Mouse (Mus musculus) stomach, postnatal 0 days (tissue): Measurements from ENCODE around the gene Pih1d2. TPM values are rescaled to one million over a fixed set of nuclear protein-coding genes. Genes with fewer than 3 reads are reported as not detected.
"Not testable (repeated sequence)": the region's sequence is repeated elsewhere in the genome, so short reads cannot be mapped to it uniquely, and the experiment has no call there.

Experiments
- ATAC-seq: fragments of 200-750 bp; cut with Nextera tagmentation; 2 replicates; pipeline ENCODE4 v1.8.0; 2017; ENCODE audit not compliant: low FRiP score, low TSS enrichment
- DNase-seq: peaks from one replicate; pipeline ENCODE4 v3.0.0-alpha.2; 2016; ENCODE audit warnings: low spot score
- H3K27ac ChIP-seq: fragments of 300-500 bp; sonication (generic); replicated peaks from 2 replicates; pipeline ENCODE4 v1.5.1; 2014; ENCODE audit warnings: mild to moderate bottlenecking, control low read depth
- H3K27me3 ChIP-seq: fragments of 300-500 bp; sonication (generic); 2 replicates; pipeline ENCODE4 v1.6.1; 2014; ENCODE audit warnings: low read length; ENCODE audit not compliant: control insufficient read depth, insufficient read depth
- H3K36me3 ChIP-seq: fragments of 300-500 bp; sonication (generic); 2 replicates; pipeline ENCODE4 v1.6.1; 2014; ENCODE audit warnings: low read length, mixed read lengths; ENCODE audit not compliant: control insufficient read depth, insufficient read depth
- H3K4me1 ChIP-seq: fragments of 300-500 bp; sonication (generic); replicated peaks from 2 replicates; pipeline ENCODE4 v1.6.1; 2014; ENCODE audit warnings: antibody characterized with exemption; ENCODE audit not compliant: control insufficient read depth, insufficient read depth
- H3K4me2 ChIP-seq: fragments of 300-500 bp; sonication (generic); replicated peaks from 2 replicates; pipeline ENCODE4 v1.6.1; 2014; ENCODE audit warnings: low read depth, mild to moderate bottlenecking, control low read depth, moderate library complexity
- H3K4me3 ChIP-seq: fragments of 300-500 bp; sonication (generic); 2 replicates; pipeline ENCODE4 v1.5.1; 2014; ENCODE audit warnings: low read depth, low read length, control low read depth
- H3K9ac ChIP-seq: fragments of 300-500 bp; sonication (generic); 2 replicates; pipeline ENCODE4 v1.6.1; 2014; ENCODE audit warnings: mild to moderate bottlenecking, low read length, control low read depth, mixed read lengths
- H3K9me3 ChIP-seq: fragments of 300-500 bp; sonication (generic); 2 replicates; pipeline ENCODE4 v1.6.1; 2016; ENCODE audit warnings: low read length; ENCODE audit not compliant: control insufficient read depth
- CTCF ChIP-seq: IDR thresholded peaks from 2 replicates; pipeline ENCODE4 v1.5.1; 2016; ENCODE audit warnings: antibody characterized with exemption, low read depth, mild to moderate bottlenecking, moderate library complexity
- EP300 ChIP-seq: optimal IDR thresholded peaks from 2 replicates; pipeline ENCODE3; 2016; ENCODE audit warnings: antibody characterized with exemption
- WGBS: fragments of 180-500 bp; shearing (Covaris S2); extraction: QIAGEN DNeasy Blood & Tissue Kit; methylation state at CpG from one replicate; pipeline ENCODE4 v1.1.7; 2014; 5-methylcytosine and 5-hydroxymethylcytosine counted together
- polyA plus RNA-seq: library from polyadenylated mRNA; unstranded; fragments of >200 nt; fragmentation: Nextera tagmentation; extraction: Ambion mirVana; gene quantifications from 2 replicates; pipeline ENCODE4 v1.2.1, GENCODE M21; 2015

Pih1d2 gene
- polyA plus RNA-seq, 1 experiment from 2014 or later: 2.2 TPM

DNA sequence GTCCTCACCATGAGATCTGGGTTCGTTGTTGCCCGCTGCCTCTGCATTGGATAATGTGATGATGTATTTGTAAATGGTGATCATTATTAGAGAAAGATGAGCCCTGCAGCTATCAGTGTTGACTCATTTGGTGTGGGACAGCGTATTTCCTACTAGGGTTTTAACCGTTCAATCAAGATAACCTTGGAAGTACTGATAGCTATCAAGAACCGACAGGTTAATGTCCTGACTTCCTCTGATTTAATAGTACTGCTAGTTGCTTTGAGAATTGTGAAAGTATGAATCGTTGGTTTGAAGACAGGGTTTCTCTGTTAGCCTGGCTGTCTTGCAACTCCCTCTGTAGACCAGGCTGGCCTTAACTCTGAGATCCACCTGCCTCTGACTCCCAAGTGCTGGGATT lies 12.8 kb upstream of the Pih1d2 start:
- peak overlapping the region; percentile 91 for H3K27ac ChIP-seq

DNA sequence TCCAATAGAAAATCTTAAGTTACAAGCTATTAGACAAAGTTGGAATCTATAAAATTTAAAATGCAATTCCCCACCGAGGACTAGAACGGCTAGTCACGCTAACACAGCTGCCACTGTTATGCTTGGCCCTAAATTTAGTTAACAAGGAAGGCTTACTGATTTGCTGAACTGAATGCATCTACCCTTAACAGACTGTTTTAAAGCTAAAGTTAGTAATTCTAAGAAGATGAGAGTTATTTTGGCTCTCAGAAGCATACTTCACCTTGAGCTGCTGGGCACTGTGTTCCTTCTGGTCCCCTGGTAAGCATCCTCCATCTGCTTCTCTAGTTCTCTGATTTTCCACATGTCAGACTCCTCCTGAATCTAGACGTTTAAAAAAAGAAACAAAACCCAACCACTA lies 5.0 kb upstream of the Pih1d2 start:
- no peak for DNase-seq

More for the DNA sequence above, 12.8 kb upstream of the Pih1d2 start:
- H3K4me1 ChIP-seq: peaks cover 5% of the 10 kb centered on the region
- TF ChIP-seq CTCF (no peak), EP300 (no peak)
- H3K36me3 ChIP-seq: peaks cover 10% of the 10 kb centered on the region; the same call in 1 of the 2 replicates
- under 1% methylated on average over 6 of the region's 6 CpGs for WGBS
- H3K9me3 ChIP-seq: no peaks in the 10 kb centered on the region
- peak overlapping the region; percentile 86 for H3K9ac ChIP-seq
- peak overlapping the region; percentile 76 for H3K4me2 ChIP-seq
- no peaks in the 10 kb centered on the region for H3K27me3 ChIP-seq
- ATAC-seq: no peak
- H3K4me3 ChIP-seq: peak overlapping the region; percentile 63
- no peak for DNase-seq

DNA sequence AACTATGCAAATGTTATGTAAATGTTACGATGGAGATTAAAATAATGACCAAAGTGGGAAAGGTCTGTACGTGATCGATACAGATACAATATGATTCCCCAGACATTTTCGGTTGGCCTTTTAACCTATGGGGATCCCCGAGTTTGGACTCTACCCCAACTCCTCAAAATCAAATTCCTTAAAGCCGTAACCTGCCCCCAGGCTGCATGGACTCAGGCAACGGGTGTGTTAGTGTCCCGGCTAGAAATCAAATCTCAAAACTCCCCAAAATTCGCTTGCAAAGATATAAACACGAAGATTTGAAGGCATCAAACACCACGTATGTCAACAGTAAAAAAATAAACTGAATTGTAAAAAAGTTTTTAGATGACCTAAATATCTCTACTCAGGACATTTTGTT lies 960 bp upstream of the Pih1d2 start:
- Histone ChIP-seq H3K4me1 (no peaks in the 10 kb centered on the region; the same call in 1 of the 2 replicates), H3K9ac (peak overlapping the region; percentile 90), H3K4me3 (peak overlapping the region; percentile 92), H3K27ac (peak overlapping the region; percentile 99), H3K27me3 (no peaks in the 10 kb centered on the region), H3K36me3 (peaks cover 2% of the 10 kb centered on the region; the same call in 1 of the 2 replicates), H3K9me3 (no peaks in the 10 kb centered on the region), H3K4me2 (peak overlapping the region; percentile 80)
- DNase-seq (no peak), ATAC-seq (no peak)
- 31% methylated on average over 11 of the region's 11 CpGs for WGBS
- no peak for TF ChIP-seq EP300
- no peak for TF ChIP-seq CTCF

More for the DNA sequence above, 5.0 kb upstream of the Pih1d2 start:
- H3K4me2 ChIP-seq: no peak overlapping the region
- 90% methylated on average over 4 of the region's 4 CpGs for WGBS
- H3K4me3 ChIP-seq: no peak overlapping the region
- no peaks in the 10 kb centered on the region; the same call in 1 of the 2 replicates for H3K4me1 ChIP-seq
- H3K9me3 ChIP-seq: no peaks in the 10 kb centered on the region
- H3K36me3 ChIP-seq: peaks cover 9% of the 10 kb centered on the region
- no peak for ATAC-seq
- H3K9ac ChIP-seq: no peak overlapping the region
- no peak overlapping the region for H3K27ac ChIP-seq
- H3K27me3 ChIP-seq: no peaks in the 10 kb centered on the region
- TF ChIP-seq CTCF (no peak), EP300 (no peak)

DNA sequence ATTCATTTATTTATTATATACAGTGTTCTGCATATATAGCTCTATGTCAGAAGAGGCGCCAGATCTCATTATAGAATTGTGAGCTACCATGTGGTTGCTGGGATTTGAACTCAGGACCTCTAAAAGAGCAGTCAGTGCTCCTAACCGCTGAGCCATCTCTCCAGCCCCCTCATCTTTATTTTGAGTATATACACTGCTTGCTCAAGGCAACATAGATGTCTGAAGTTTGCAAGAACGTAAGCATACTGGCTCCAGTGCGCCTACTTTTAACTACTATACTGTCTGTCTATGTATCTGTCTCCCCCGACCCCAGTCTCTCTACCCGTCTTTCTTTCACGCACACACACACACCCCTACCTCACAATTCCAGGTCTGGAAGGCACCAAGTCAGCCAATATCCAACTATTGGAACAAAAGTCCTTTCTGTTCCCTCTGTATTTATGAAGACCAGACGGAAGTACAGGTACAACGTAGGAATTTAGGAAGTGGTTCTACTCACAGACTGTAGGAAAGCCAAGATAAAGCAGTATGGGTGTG lies 741 bp downstream of the Pih1d2 start:
- no peak for ATAC-seq
- no peak overlapping the region for H3K9ac ChIP-seq
- 0 out of 2 replicates have a peak, but pooled peaks cover 2% of the 10 kb centered on the region for H3K36me3 ChIP-seq
- peak overlapping the region; percentile 80 for H3K4me2 ChIP-seq
- H3K9me3 ChIP-seq: no peaks in the 10 kb centered on the region
- H3K4me3 ChIP-seq: peak overlapping the region; percentile 92
- no peak for DNase-seq
- H3K27me3 ChIP-seq: no peaks in the 10 kb centered on the region
- no peaks in the 10 kb centered on the region; the same call in 1 of the 2 replicates for H3K4me1 ChIP-seq
- TF ChIP-seq EP300 (no peak), CTCF (no peak)
- no peak overlapping the region for H3K27ac ChIP-seq
- WGBS: 60% methylated on average over 9 of the region's 9 CpGs

DNA sequence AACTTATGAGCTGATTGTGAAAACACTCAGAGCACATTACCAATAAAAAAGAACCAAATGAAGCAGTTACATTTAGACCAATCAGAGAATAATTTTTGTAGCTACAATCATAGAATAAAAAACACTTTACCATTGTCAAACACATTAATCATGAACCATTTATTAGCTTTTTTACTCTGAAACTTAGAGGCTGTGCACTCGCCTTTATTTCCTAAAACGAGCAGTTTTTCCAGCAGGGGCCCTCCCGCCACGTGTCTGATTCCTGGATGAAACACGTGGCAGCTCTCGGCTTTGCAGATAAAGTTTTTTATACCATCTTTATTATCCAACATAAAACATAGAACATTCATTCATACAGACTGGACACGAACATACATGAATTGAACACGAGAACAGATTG lies 13.8 kb downstream of the Pih1d2 start:
- not testable (repeated sequence) for H3K4me2 ChIP-seq, H3K9ac ChIP-seq, H3K9me3 ChIP-seq, H3K27ac ChIP-seq, DNase-seq, ATAC-seq, H3K4me3 ChIP-seq, H3K36me3 ChIP-seq, H3K4me1 ChIP-seq, H3K27me3 ChIP-seq
- 96% methylated on average over 6 of the region's 8 CpGs for WGBS

DNA sequence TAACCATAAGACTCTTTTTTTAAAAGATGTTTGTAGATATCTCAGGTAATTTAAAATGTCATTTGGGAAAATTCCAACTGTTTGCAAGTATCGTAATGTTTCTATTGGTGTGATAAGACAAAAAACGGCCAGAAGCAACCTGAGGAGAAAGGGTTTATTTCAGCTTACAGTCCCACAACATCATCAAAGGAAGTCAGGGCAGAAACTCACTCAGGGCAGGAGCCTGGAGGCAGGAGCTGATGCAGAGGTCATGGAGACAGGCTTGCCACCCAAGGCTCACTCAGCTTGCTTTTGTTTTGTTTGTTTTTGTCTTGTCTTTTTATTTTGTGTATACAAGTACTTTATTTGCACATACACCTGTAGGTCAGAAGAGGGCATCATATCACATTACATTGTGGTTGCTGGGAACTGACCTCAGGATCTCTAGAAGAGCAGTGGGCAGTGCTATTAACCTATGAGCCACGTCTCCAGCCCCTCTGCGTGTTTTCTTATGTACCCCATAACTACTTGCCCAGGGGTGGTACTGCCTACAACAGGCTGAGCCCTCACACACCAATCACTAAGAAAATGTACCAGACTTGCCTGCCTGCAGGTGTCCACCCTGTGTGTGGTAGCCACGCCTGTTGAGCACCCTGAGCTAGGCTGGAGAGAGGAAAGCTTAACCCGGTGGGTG lies 15.0 kb downstream of the Pih1d2 start:
- peak; percentile 17 for DNase-seq
- H3K9me3 ChIP-seq: no peaks in the 10 kb centered on the region
- no peak overlapping the region for H3K27ac ChIP-seq
- peak; percentile 67; the same call in 1 of the 2 replicates for ATAC-seq
- H3K4me2 ChIP-seq: no peak overlapping the region
- no peaks in the 10 kb centered on the region for H3K27me3 ChIP-seq
- no peaks in the 10 kb centered on the region; the same call in 1 of the 2 replicates for H3K36me3 ChIP-seq
- H3K4me3 ChIP-seq: no peak overlapping the region
- no peak for TF ChIP-seq CTCF
- no peak for TF ChIP-seq EP300
- 80% methylated on average over 6 of the region's 6 CpGs for WGBS
- no peak overlapping the region for H3K9ac ChIP-seq
- H3K4me1 ChIP-seq: no peaks in the 10 kb centered on the region
